Mouse (Mus musculus) A20 (cell line): ENCODE measurements around the gene Slc3a2.
"Not testable (repeated sequence)": the region's sequence is repeated elsewhere in the genome, so short reads cannot be mapped to it uniquely, and the experiment has no call there.

Experiments used
- DNase-seq: peaks from one replicate; pipeline ENCODE4 v3.0.0-alpha.2; 2011; ENCODE audit warnings: low read depth, low spot score

Slc3a2 gene

DNA sequence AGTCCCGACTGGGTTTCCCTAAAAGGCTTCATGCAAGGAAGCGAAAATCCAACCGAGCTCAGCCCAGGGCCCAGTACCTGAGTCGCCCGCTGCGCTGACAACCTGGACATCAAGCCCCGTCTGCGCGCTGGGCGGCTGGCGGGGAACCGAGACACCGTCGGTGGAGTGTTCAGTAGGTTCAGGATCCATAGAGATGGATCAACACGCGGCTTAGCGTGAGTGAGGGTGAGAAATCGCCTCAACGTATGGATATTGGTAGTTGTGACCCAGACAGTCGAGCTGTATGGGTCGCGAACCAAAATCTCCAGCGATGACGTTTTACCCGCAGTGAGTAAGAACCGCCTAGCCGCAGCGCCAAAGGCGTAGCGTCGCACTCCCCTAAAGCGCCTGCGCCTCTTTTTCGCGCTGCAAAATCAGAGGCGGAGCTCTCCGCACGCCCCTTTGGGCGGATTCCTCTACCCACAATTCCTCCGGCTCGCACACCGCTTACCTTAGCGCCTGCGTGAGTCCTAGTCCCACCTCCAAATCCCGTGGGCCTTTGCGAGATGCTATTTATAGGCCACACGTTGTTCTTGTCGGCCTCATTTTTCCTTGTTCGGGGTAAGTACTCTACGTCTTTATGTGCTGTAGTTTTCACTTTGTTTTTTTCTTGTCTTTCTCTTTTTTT lies at the start of gene Slc3a2:
Gene Slc3a2, minus strand, starts transcription at position 463 of the 667 bp plus-strand sequence.
- peak; percentile 98 for DNase-seq

DNA sequence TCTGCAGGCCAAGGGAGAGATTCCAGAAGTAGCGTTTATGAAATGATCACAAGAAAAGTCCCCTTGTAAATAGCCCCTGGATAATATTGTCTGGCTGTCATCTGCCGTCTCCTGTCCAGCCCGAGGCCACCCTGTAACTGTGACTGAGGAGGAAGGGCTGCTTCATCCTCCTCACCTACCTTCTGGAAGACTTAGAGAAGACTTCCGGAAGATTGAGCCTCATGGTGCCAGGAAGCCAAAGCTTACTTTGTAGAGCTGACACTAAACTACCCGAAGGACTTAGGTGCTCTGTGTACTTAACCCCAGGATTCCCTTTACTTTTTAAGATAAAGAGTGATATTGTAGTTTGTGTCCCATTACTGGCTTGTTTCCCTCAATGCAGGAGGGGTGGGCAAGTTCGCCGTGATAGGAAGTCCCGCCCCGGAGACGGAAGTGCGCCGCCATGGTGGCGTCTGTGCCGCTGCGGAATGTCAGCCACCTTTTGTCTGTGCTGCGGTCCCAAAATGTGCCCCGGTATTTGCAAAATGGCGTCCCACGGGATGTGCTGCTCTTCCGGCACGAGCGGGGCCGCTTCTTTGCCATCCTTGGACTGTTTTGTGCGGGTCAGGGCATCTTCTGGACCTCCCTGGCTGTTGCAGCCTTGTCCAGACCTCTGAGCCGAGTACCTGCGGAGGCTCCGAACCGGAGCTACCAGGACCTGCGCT lies 47.5 kb upstream of the Slc3a2 start, which contains the start of gene Tmem223:
Gene Tmem223, plus strand, starts transcription at position 430 of the 704 bp plus-strand sequence.
- DNase-seq = no peak

DNA sequence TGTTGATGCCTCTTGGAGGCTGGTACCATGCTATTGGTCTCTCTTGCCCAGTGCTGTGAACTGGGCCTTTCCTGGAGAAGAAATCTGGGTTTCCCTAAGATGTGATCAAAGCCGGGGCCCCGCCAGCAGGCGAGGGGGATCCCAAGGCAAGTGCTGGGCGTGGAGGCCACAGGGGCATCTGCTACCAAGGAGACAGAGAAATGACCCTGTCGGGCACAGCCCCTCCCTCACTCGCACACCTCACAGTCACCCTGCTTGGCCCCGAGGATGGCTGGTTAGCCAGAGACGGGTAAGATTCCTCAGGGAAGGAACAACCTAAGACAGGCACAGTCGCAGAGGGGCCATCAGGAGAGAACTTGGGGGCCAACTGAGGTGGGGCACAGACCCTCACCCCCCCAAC lies 42.4 kb upstream of the Slc3a2 start:
- no peak for DNase-seq

DNA sequence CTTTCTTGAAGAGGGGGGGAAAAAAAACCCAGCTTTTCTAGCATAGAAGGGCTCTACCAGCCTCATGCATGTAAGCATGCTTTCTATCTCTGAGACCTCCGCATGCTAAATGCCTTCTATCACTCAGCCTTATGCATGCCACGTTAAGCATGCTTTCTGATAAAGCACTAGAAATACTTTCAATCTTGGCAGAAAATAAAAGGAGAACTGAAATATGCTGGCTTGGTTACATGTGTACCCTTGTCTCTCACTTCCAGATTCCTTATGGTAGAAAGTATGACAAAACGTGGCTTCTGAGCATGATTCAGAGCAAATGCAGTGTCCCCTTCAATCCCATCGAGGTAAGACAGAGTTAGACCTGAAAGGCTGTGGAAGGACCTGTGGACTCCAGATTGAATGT lies 40.1 kb upstream of the Slc3a2 start:
- DNase-seq = no peak

DNA sequence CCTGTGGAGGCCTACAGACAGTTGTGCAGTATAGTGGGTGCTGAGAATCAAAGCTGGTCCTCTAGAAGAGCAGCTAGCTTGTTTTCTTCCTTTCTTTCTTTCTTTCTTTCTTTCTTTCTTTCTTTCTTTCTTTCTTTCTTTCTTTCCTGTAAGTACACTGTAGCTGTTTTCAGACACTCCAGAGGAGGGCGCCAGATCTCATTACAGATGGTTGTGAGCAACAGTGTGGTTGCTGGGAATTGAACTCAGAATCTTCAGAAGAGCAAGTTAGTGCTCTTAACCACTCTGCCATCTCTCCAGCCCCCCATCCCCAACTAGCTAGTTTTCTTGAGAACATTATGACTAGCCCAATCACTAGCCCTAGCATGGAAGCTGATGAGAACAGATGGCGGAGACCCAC lies 37.6 kb upstream of the Slc3a2 start:
- no peak for DNase-seq

DNA sequence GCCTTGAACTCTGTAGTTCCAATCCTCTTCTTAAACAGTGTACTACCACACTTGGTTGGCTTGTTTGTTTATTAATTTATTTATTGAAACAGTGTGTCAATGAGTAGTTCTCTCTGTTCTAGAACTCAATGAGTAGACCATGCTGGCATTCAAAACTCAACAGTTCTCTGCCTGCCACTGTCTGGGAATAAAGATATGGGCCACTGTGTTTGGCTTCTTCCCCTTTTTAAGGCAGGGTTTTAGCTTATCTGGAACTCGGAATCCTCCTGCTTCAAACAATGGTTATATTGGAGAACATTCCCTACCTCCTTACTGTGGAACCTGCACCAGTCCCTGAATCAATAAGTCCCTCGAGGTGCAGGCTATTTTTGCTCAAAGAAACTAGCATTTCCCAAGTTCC lies 35.7 kb upstream of the Slc3a2 start:
- DNase-seq = no peak

DNA sequence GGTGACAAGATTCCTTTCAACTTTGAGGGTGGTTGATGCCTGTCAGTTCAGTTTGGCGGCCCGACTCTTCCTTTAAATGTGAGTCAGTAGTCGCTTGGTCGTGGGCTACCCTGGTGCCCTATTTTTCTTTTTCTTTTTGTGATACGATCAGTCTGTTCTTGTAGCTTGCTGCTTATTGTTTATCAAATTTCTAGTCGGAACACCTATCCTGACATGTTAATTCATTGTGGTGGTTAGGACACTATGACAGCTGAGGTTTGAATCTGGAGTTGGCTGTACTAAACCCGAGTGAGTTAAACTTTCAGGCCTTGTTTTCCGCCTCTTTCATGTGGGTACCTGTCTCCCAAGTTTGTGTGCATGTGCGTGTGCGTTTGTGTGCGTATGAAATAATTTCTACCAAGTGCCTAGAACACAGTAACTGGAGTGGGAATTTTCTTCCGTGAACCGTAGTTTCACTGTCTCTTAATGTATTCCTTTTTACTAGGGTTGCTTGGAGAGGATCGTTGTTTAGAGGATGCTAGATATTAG lies 34.4 kb upstream of the Slc3a2 start:
- DNase-seq = no peak

DNA sequence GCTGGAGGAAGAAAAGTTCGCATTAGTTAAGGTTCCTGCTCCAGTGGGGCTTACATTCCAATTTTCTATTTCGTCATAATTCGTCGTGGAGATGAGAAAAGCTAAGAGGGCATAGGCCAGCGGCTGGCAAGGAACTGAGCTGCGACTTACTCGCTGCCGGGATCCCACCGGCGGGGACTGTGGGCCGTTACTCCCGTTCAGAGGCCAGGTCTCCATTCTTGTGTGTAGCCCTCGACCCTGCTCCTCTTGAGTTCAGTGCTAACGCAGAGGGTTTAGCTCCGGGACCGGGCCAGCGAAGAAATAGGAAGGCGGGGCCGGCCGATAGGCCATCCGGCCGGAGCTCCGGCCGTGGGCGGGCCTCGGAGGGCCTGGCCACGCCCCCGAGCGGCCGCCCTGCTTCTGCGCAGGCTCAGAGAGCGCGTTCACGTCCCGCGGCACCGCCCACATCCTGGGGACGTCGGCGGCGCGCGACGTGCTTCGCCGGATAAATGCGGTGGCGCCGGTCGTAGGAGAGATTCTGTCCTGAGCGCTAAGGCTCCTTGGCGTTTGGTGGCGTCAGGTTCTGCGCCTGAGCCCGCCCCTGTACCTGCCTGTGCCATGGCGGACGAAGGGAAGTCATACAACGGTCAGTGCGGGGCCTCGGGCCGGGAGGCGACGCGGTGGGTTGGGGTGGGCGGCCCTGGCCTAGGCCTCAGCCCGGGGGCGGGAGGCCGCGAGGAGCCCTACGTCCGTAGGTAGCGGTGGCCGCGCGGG lies 33.6 kb upstream of the Slc3a2 start, which contains the start of gene Nxf1:
Gene Nxf1, plus strand, starts transcription at position 439 of the 753 bp plus-strand sequence.
- DNase-seq = peak; percentile 98

DNA sequence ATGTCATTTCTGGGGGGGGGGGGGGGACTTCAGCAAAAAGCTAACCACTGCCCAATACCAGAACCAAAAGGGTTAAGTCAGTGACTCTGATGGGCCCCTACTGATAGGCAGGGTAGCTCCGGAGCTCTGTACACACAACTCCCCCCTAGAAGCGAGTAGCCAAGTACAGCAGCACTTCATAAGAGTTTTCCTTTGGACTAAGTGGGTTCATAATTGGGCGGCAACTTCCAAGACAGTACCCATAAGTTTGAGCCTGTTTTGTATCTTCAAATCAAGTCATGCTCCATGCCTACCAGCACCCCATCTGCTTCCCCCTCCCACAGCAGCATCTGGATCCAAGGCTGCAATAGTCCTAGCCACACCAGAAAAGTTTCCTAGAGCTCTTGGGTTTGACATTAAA lies 32.5 kb upstream of the Slc3a2 start:
- no peak for DNase-seq

DNA sequence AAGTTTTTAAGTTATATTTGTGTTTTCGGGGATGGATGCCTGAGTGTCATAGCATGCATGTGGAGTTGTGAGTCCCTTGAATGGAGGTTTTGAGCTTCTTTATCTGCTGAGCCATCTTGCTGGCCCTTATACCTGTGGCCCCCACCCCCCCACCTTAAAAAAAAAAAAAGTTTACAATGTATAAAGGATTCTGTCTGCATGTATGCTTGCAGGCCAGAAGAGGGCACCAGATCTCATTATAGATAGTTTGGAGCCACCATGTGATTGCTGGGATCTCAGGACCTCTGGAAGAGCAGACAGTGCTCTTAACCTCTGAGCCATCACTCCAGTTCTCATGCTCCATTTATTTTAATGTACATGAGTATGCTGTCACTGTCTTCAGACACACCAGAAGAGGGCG lies 24.2 kb upstream of the Slc3a2 start:
- no peak for DNase-seq

DNA sequence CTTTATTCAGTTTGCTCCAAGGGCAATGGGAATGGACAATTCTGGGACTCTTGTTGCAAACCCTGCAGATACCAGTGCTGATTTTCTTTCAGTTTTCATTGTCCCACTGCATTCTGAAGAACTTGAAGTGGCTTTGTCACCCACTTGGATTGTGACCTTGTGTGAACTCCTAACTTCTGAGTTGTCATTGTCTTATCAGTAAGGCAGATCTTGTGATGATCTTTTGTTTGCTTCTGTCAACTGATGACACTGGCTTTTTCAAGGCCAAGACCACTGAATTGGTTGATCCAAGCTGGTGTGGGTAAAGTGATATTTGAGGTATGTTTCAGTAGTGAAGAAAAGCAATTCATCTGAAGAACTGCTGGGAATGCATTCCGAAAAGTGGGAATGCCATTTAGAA lies 22.2 kb upstream of the Slc3a2 start:
- no peak for DNase-seq

DNA sequence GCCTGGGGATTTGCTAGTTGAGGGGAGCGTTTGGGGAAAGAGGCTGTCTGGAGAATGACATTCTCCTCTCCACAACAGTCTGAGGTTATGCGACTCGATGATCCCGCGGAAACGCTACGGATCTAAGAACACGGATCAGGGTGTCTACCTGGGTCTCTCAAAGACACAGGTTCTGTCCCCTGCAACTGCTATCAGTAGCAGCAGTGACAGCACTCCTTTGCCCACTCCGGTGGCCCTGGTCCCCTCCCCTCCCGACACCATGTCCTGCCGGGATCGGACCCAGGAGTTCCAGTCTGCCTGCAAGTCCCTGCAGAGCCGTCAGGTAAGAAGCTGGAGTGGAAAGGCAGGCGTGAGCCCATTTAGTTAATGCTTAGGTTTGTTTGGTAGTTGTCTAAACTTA lies 19.0 kb upstream of the Slc3a2 start:
- no peak for DNase-seq

DNA sequence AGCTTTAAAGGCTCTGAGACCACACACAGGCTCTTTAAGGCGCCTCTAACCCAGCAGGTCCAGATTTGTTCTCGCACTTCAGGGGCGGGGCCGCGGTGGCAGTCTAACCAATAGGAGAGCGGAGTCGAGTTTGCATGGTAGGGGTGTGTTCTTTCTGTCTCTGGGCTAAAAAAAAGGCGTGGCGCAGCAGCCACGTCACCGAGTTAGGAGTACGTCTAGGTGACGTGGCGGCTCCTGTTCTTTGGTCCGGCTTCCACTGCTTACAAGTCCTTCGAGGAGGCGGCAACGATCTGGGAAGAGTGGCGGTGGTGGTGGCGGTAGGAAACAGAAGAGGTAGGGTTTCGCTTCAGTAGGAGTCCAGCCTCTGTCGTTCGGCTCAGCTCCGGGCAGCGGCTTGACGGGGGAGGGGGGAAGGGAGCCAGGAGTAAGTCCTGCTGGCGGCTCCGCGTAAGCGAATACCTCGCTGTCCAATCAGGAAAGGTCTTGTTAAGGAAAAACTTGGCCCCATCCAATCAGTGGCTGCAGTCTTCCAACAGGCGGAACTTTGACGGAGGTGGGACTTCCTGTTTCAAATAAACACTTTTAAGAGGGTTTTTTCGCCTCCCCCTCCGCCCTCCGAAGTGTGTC lies 18.2 kb upstream of the Slc3a2 start, which contains the start of gene Stx5a:
Gene Stx5a, plus strand, starts transcription at position 171 of the 627 bp plus-strand sequence.
- peak; percentile 100 for DNase-seq

DNA sequence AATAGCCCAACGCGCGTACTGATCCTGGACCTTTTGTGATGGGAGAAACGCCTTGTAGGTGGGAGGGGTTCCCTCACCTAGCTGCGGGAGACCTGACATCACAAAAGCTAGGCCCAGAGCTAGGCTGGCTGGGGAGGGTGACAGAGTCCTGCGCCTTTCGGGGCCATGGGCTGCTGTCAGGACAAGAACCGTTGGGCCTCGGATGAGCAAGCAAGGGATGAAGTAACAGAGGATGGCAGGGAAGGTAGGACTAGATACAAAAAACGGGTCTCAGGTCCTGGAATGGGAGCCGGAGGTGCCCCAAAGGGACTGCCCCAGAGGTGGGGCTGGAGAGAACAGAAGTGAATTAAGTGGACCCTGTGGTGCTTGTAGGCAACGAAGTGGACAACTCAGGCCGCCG lies 17.4 kb upstream of the Slc3a2 start, which contains the start of gene 1700092M07Rik:
Gene 1700092M07Rik, plus strand, starts transcription at position 116 of the 400 bp plus-strand sequence.
- DNase-seq = no peak

DNA sequence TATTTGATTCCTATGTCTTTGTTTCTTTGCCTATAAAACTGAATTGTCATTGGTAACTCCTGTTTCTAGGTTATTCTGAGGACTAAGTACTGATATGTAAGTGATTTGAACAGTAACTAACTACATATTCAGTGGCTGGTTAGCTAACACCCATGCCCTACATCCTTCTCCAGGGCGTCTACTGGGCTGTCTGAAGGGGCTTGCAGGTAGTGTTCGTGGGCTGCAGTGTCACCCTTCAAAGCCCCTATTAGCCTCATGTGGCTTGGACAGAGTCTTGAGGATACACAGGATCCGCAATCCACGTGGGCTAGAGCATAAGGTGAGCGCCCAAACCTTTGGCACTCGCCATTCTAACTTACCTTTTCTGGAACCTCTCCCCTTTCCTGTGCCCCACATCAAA lies 16.5 kb upstream of the Slc3a2 start:
- no peak for DNase-seq

DNA sequence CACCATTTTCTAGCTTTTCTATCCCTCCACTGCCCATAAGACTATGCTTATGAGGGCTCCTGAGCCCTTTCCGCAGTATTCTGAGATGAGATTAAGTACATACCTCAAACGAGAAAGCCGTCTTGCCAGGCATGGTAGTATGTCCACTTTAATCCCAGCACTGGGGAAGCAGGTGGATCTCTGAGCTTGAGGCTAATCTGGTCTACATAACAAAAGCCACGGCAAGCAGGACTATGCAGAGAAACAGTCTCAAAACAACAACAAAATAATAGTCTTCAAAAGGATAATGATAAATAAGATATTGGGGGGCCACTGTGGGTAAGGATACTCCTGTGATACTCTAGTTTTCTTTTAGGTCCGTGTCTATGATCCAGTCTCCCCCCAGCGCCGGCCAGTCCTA lies 15.7 kb upstream of the Slc3a2 start:
- no peak for DNase-seq

DNA sequence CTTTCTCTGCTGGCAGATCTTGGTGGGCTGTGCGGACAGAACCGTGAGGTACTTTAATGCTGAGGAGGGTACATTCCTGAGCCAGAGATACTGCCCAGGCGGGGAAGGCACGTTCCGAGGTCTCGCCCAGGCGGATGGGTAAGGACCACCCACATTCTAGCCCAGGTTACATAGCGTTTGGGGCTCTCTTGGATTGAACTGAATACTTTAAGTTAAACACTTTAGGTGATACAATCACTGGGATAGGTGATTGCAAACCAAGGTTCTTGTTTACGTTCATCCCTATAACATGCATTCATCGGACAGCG lies 12.9 kb upstream of the Slc3a2 start:
- no peak for DNase-seq

DNA sequence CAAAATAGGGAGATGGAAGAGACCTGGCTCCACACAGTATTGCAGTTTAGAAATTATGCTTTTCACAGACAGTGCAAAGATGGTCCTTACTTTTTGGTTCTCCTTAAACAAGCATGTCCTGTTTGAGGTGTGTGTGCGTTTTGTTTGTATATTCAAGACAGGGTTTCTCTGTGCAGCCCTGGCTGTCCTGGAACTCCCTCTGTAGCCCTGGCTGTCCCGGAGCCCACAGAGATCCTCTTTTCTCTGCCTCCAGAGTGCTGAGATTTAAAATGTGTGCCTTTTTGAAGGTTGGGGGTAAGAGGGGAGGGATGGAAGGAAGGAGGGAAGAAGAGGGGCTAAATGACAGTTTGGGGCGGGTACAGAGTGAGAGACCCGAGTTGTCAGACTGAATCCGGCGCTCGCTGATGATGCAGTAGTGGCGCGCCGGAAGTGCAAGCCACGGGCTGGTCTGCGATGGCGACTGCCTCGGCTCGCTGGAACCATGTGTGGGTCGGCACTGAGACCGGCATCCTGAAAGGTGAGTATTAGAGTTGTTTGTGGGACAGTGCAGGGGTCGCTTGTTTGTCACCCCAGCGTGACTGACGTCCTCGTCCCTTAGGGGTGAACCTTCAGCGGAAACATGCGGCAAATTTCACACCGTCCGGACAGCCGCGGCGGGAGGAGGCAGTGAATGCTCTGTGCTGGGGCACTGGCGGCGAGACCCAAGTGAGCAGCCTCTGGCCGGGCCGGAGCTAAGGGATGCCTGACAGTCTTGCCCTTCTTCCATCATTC lies 12.4 kb upstream of the Slc3a2 start, which contains the start of gene Wdr74:
Gene Wdr74, plus strand, starts transcription at position 439 of the 771 bp plus-strand sequence.
- peak; percentile 95 for DNase-seq

DNA sequence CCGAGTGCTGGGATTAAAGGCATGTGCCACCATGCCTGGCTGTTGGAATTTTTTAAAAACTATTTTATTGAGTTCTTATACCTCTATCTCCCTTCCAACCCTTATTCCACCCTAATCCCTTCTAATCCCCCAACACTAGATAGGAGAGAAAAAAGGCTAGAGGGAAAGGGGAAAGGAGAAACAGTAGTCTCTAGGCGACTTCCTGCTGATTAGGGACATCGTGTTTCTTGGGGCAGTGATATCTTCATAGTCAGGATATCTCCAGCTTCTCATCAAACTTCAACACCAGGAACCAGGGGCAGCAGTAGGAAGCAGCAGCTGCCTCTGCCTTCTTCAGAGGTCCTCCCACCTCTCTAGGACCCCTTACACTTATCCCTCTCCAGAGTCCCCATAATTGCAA lies 11.2 kb upstream of the Slc3a2 start:
- no peak for DNase-seq

DNA sequence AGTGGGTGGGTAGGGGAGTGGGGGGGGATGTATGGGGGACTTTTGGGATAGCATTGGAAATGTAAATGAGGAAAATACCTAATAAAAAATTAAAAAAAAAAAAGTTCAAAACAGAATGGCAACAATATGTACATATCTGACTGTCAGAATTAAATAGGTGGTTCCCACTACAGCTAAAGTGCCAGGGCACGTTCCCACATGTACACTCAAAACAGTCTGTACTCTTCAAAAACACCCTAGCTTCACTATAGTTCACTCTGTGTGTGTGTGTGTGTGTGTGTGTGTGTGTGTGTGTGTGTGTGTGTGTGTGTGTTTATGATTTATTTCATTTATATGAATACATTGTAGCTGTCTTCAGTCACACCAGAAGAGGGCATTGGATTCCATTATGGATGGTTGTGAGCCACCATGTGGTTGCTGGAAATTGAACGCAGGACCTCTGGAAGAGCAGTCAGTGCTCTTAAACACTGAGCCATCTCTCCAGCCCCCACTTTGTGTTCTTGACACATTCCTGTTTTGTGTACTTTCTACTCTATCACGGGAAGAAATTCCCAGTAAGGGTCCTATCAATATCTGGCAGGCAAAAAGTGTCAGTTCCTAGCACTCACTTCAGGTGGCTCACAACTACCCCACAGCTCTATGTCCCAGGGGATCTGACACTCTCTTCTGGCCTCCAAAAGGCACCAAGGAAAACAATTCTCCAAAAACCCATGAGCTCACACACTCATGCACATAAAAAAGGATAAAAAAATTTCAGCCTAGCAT lies 5.3 kb upstream of the Slc3a2 start:
- DNase-seq = not testable (repeated sequence)
